Mouse (Mus musculus): ENCODE measurements around the gene Cox6a1.
"Not testable (repeated sequence)": the region's sequence is repeated elsewhere in the genome, so short reads cannot be mapped to it uniquely, and the experiment has no call there.

Gene Cox6a1

DNA sequence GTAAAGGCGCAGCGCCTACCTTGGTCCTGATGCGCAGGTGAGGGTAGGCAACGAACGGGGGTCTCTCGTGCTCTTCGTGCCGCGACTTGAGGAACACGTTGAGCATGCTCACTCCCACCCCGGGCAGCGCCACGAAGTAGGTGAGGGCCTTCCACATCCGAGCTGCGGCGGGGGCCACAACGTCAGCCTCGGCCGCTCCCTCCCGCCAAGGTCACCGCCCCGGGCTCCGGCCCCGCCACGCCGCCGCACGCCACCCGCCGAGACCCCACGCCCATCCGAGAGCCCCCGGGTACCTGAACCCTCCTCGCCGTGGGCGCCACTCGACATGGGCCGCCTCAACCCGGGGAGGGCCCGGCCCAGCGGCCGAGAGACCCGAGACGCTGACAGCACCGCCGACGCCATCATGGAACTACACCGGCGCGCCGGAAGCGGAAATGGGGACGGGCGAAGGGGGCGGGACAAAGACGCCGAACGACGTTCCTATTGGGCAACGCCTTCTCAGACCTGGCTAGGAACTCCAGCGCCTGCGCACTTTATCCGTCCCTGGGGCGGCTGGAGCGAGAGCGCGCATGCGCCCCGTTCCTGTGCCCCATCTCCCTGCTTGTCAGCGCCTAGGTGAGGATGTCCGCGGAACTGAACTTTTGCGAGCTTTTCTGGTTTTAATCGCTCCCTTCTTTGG lies at the start of gene Cox6a1:
Cox6a1 (minus strand) TSS at position 436 of the 679 bp plus-strand sequence.
- peak; percentile 98 for DNase-seq

GRCm38 (mm10) chr5:115397839-115398780 lies 49.3 kb upstream of the Cox6a1 start:
- peak in 1 of 2 experiments; percentile 5 for DNase-seq

DNA sequence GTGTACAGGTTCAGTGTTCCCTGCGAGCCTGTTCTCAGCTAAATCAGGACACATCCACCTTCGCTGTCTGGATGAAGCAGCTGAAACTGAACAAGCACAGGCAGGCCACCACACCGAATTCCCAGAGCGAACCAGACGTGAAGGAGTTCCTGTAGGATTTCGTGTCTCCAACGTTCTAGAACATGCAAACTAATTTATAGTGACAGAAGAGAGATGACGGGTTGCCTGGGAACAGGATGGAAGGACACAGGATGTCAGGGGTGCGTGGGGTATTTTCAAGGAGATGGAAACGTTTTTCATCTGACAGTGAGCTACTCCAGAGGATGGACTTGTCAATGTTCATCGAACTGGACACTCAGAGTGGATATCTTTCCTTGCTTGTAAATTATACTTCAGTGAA lies 47.9 kb upstream of the Cox6a1 start:
- no peak for DNase-seq

DNA sequence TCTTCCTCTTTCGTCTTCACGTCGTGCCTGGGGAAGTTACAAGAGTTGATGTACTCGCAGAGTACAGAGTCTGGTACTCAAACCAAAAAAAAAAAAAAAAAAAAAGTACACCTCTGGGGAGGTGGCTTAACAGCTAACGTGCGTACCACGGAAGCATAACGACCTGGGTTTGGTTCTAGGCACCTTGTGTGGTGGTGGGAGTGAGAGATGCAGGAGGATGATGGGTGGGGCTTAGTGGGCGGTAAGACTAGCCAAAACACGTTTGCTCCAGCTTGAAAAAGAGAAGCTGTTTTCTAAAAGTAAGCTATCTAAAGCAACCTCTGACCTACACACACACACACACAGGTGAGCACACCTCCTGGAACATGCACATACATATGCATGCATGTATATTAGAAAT lies 46.1 kb upstream of the Cox6a1 start:
- DNase-seq: no peak

DNA sequence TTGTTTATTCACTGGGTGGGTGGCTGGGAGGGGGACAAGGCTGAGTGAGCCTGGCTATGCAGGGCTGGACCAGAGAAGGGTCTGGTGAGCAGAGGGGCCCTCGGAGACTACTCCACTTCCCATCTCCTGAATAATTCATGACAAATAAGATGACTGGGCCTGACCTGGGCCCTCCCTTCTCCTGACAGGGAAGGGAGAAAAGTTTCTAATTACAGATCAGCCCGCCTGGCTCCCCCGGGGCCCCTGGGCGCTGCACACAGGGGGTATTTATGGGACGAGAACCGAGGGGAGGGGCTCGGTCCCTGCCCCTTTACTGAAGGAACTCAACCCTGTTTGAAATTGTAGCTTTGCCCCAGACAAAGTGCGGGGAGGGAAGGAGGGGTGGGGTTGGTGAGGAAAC lies 45.4 kb upstream of the Cox6a1 start:
- no peak for DNase-seq

DNA sequence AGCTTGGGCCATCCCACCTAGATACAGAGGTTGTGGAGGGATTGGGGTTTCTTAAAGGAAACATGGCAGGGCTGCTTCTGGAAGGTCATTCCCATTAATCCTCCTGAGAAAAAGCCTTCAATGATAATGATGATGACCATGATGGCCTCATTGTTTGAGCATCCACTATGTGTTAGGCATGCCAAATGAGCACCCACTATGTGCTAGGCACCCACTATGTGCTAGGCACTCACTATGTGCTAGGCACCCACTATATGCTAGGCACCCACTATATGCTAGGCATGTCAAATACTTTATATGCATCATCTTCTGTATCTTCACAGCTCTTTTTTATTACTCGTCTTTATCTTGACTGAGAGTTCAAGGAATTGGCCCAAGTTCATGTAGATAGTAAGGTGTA lies 44.2 kb upstream of the Cox6a1 start:
- DNase-seq: no peak

- DNase-seq: no peak
These were observed 43.2 kb upstream of the Cox6a1 start for GRCm38 (mm10) chr5:115391935-115392334.

- not testable (repeated sequence) for DNase-seq
These were observed 30.1 kb upstream of the Cox6a1 start for GRCm38 (mm10) chr5:115378882-115379281.

GRCm38 (mm10) chr5:115375436-115375835 lies 26.7 kb upstream of the Cox6a1 start:
- DNase-seq: no peak

- no peak for DNase-seq
These were observed 25.5 kb upstream of the Cox6a1 start for GRCm38 (mm10) chr5:115374204-115374820.

GRCm38 (mm10) chr5:115373441-115374203 lies 24.8 kb upstream of the Cox6a1 start:
- DNase-seq: no peak

DNA sequence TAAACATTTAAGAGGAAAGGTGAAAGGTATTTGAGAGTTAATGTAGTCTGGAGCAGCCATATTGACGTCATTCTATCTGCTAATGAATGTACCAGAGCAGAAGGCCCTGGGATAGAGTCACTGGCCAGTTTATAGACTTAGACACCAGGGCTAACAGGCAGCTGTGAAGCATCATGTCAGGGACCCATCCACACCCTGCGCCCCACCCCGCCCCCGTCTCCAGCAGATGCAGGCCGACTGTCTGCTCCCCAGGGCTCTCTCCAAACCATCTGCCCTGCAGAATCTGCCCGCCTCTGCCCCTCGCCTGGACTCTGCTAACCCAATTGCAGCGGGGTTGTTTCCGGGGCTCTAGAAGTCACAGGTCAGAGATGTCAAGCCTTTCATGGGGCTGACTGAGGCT lies 23.0 kb upstream of the Cox6a1 start:
- DNase-seq: no peak

DNA sequence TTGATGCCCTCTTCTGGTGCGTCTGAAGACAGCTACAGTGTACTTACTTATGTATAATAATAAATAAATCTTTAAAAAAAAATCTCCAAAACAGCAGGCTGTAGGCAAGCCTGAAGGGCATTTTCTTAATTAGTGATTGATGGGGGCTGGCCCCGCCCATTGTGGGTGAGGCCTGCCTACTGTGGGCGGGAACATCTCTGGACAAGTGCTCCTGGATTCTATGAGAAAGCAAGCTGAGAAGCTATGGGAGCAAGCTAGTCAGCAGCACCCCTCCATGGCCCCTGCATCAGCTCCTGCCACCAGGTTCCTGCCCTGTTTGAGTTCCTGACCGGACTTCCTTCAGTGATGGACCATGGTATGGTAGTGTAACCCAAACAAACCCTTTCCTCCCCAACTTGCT lies 16.0 kb upstream of the Cox6a1 start:
- DNase-seq: no peak

DNA sequence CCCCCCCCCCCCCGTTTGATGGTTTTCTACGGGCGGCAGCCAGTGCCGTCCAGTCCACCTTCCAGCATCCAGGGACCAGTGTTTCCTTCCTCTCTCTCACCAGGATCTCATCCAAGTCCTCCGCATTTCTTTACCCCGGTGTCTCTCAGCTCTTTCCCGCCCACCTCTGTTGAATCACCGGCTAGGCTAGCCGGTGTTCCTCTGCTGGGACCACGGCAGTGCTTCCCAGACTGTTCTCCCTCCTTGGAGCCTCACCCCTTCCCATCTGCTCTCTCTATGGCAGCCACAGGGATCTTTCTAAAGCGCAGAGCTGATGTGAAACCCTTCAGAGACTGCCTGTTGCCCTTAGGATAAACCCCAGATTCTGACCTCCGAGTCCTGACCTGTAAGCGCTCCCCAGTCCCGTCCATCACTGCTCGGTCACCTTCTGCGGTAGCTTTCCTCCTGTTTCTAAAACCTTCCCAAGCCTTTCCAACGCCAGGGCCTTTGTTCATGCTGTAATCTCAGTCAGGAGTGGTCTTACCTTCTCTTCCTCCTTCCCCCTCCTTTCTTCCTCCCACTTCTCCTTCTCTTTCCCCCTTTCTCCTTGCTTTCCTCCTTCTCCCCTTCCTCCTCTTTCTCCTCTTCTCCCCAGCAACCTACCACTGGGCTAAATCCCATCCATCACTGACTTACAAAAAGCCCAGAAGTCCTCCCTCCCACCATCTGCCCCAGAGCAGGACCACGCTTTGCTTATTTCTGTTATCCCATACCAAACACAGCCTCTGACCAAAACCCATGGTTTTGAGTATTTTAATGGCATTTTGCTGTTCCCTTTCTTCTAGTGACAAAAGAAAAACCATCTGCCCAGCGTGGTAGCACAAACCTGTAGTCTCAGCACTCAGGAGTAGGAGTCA lies 14.3 kb upstream of the Cox6a1 start:
- no peak for DNase-seq

- DNase-seq: no peak
These were observed 13.4 kb upstream of the Cox6a1 start for GRCm38 (mm10) chr5:115362216-115362615.

DNA sequence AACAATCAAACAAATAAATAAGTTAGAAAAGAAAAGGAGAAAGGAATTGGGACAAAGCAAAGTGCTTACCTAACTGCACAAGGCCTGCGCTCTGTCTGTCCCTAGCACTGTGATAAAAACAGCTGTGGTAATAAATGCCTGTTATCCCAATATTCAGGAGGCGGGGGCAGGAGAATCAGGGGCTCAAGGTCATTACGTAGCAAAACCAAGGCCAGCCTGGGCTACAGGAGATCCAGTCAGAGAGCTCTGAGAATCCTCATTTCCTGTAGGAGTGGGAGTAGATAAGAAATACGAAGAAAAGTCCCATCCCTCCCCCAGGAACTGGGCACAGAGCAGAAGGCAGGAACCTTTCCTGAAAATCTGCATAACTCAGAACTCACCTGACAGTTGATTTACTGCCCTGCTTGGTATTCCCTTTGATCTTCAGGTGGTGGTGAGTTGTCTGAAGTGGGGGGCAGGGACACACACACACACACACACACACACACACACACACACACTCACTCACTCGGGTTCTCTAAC lies 11.1 kb upstream of the Cox6a1 start:
- DNase-seq: no peak

GRCm38 (mm10) chr5:115359438-115359837 lies 10.7 kb upstream of the Cox6a1 start:
- DNase-seq: no peak

- DNase-seq: peak; percentile 70 to 80
These were observed 10.1 kb upstream of the Cox6a1 start for GRCm38 (mm10) chr5:115358872-115359271.

- DNase-seq: no peak
These were observed 6.3 kb upstream of the Cox6a1 start for GRCm38 (mm10) chr5:115355070-115355469.

DNA sequence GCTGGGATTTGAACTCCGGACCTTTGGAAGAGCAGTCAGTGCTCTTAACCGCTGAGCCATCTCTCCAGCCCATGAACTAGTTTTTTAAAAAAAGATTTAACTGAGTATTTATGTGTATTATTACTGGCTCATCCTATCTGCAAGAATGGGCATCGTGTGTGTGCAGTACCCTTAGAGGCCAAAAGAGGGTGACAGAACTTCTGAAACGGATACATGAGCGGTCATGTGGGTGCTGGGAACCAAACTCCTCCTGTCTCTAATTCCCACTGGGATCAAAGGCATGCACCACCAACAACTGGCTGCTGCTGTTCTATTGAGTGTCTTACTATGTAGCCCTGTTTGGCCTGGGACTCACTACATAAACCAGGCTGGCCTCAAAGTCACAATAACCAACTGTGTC lies 2.6 kb upstream of the Cox6a1 start:
- no peak for DNase-seq

DNA sequence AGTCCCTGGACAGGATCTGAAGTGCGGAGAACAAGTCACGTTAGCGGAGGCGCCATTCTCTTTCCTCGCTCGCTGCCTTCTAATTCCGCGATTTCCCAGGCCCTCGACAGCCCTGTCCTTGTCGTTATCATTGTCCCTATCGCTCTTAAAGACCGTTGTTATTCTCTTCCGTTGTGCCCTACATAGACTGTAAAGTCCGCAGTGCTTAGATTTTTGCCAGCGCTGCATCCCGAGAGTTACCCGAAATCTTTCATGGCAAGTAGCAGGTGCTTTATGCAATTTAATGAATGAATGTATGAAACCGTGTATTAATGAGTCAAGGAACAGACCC lies 409 bp upstream of the Cox6a1 start:
- no peak for DNase-seq

- peak; percentile 72 to 84 for DNase-seq
These were observed 1.2 kb downstream of the Cox6a1 start for GRCm38 (mm10) chr5:115347564-115347963.
